Mouse (Mus musculus) heart, adult 18-20 months (tissue): ENCODE results near the gene Igsf8. TPM values are rescaled to one million over a fixed set of nuclear protein-coding genes. Genes with fewer than 3 reads are reported as not detected.
"Not testable (repeated sequence)": the region's sequence is repeated elsewhere in the genome, so short reads cannot be mapped to it uniquely, and the experiment has no call there.

Source experiments
- DNase-seq, 2 experiments: peaks; one replicate each; pipeline ENCODE4 v3.0.0; 2021 to 2022; ENCODE audit warnings: mixed read lengths in 1 of 2
- long read RNA-seq, 2 experiments: library from polyadenylated mRNA; stranded (forward); transcript quantifications; one replicate each; pipeline ENCODE4 v2.0.0; 2021
- total RNA-seq, 2 experiments: library from RNA; stranded (reverse); gene quantifications; 2 replicates each; pipeline ENCODE4 v1.2.3; 2021

Gene Igsf8
- total RNA-seq: 10 to 100 TPM in 1 of 2 experiments, 1 to 10 TPM in 1; 9.8 to 10.1 TPM
- long read RNA-seq, experiment 1, transcript Igsf8-201 (7 exons, 2,278 nt): major isoform, 11 of 30 reads
- long read RNA-seq, experiment 1, partial matches to known transcripts: 4 of 30 reads
- long read RNA-seq, experiment 1, other reads (novel, unspliced or antisense): 15 of 30 reads
- long read RNA-seq, experiment 2, transcript Igsf8-201 (7 exons, 2,278 nt): major isoform, 6 of 16 reads
- long read RNA-seq, experiment 2, partial matches to known transcripts: 2 of 16 reads
- long read RNA-seq, experiment 2, other reads (novel, unspliced or antisense): 8 of 16 reads

DNA sequence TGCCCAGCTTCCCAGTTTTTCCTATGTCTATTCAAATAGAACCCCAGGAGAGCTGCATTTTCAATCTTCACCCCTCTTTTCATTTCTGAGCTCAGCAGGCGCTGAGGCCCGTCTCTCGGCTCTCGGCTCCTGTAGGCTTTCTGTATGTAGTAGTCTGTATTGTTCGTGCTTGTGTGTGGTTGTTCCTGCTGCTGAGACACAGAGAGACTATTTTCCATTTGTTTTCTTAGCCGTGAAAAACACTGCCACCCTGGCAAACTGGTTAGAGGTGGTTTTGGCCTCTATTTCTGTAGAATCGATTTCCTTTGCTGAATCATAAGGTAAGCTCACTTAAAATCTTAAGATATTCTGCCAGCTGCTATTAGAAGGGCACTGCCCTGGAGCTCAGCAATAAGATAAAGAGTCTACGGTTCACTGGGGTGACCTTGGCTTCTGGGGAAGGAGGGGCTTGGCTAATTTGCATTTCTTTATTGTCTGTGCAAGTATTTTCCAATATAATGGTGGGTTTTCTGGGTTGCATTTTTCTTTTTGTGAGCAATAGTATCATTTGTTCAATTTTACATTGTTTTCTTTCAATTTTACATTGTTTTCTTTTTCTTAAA, at the start of gene Igsf8:
Gene Igsf8 (plus strand): TSS at position 165 of the 602 bp plus-strand sequence.
- no peak for DNase-seq

DNA sequence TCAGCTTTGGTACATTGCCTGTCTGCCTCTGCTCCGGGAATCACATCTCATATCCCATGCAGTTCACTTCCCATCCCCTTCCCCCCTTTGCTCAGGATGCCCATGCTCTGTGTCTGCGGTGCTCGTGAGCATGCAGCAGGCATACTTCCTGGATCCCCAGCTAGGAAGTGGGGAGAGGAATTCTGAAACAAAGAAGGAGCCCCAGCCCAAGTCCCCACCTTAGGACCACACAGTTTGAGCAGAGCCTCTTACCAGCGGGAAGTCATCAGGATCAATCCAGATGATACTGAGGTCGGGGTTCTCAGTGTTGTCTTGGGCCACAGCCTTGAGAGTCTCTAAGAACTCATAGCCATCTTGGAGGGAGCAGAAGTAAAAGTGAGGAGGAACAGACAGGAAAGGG, 48.7 kb upstream of the Igsf8 start:
- no peak for DNase-seq

DNA sequence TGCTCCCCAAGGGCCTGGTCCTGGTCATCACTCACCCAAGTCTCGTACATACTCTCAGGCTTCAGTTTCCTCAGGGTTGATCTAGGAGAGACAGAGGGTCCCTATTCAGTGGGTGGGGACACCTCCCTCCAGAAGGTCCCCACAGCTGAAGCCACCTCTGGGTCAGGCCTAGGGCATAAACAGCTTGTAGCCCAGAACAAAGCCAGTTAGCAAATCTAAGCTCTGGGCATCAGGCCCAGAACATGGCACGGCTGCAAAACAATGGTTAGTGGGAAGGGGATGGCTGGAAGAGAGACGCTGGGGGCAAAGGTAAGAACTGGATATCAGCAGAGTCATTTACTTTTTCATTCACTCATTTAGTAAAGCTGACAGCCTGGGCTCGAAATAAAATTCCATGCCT, 47.7 kb upstream of the Igsf8 start:
- DNase-seq: no peak

DNA sequence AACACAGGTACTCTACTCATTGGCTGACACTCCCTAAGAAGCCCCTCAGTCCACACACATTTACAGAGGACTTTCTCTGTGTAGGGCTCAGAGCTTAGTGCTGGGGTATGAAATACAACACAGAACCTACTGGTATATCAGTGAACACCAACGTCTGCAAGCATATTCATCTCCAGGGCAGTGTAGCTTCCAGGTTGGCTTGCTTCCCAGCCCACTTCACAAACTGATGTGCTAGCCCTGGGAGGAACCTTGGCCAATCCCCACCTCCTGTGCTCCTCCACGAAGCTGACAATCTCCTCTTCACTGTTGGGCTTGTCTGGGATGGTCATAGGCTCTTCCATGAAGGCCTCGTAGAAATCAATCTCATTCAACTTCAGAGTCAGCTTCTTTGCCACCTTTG, 46.7 kb upstream of the Igsf8 start:
- peak; percentile 71 to 79 for DNase-seq

DNA sequence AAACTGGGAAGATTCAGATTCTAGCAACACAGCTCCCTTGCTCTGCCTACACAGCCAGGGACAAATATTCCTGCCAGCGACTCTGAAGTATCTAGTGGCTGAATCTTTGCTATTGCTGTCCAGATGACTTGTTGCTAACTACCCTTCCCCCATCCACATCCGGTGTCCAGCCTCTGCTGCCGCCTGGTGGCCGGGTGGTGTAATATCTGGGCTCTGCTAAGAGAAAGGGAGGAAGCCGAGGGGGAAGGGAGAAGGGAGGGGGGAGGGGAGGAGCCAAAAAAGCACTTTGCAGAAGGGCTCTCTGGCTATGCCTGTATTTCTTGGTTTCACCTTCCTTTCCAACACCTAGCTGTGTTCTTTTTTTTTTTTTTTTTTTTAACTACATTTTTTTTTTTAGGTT, 44.3 kb upstream of the Igsf8 start:
- peak; percentile 97 for DNase-seq

DNA sequence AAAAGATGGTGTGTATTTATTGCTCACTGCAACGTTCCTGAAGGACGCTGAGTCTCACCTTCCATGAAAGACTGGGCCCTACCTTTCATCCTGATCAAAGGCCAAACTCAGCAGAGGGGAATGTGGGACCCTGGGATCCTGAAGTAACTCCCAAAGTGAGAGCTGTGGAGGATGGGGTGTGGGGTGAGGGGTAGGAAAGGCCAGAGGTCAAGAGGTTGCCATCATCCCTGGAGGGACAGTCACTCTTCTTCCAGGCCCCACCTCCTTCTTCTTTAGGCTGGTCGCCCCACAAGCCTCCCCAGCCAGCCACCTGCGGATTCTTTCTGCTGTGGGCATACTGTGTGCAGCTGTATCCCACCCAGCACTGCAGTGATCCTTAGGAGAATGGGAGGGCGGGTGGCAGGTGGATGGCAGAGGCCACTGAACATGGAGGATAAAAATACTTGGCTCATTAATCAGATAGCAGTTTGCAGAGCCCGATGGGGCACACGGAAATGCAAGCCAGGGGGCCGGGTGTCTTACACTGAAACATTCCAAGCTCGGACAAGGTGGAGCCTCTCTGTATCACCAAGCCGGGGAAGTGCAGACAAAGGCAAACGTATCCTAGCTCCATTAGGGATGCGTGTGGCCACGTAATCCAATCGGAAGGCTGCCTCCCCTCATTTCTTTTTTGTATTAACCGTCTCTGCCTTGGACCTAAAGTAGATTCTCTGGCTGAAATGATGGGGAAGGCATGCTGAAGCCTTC, 43.1 kb upstream of the Igsf8 start:
- no peak for DNase-seq

DNA sequence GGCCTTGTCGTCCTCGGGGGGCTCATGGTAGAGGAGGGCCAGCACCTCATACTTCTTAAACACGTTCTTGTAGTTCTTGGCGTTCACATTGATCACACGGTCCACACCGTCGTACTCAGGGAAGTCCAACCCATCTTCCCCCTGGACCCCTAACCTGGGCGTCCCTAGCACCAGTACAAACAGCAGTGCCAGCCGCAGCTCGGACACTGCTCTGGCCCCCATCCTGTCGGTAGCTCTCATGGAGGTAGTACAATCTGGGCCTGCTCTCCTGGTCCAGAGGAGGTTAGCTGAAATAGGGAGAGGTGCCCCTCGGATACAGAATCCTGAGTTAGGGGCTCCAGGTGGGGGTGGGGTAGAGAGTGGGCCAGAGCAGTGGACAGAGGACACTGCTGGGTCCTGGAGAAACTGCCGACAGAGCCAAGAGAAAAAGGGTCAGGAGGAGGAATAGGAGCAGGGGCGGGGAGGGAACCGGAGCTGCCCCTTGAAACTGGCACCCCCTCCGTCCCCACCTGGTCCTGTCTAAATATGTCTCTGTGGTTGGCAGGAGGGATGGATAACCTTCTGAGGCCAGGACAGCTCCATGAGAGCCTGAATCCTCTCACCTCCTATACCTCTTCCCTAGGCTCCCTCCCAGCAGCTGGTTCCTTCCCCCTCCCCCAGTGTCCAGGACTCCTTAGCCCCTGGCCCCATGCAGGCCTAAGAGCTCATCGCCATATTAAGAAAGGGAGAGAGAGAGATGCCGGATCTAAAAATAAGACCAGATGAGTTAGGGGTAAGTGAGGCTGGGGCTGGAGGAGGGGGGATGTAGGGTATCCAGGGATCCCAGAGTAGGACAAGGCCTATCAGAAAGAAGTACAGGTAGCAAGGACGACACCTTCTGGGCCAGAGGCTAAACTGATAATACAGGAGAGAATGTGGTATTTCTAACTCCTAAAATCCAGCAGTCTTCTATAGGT, 41.7 kb upstream of the Igsf8 start, which contains the start of gene Casq1:
Gene Casq1 (minus strand): TSS at position 418 of the 956 bp plus-strand sequence.
- peak in 1 of 2 experiments; percentile 30 for DNase-seq

DNA sequence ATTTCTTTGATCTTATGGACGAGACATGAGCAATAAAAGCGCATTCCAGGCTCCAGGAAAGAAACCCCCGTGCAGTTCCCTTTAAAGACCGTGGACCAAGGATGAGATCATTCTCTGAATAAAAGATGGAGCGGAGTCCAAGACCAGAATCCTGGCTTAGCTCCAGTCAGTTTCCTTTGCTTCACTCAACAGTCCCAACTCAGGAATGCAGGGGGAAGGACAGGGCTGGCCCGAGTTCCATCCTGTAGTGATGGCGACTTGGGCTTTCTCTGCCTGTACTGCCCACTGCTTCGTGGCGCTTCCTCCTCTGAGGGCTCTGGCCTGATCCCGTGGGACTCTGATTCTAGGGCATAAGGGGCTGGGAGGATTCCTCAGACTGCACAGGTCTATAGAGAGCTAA, 41.0 kb upstream of the Igsf8 start:
- DNase-seq: peak; percentile 88 to 94

DNA sequence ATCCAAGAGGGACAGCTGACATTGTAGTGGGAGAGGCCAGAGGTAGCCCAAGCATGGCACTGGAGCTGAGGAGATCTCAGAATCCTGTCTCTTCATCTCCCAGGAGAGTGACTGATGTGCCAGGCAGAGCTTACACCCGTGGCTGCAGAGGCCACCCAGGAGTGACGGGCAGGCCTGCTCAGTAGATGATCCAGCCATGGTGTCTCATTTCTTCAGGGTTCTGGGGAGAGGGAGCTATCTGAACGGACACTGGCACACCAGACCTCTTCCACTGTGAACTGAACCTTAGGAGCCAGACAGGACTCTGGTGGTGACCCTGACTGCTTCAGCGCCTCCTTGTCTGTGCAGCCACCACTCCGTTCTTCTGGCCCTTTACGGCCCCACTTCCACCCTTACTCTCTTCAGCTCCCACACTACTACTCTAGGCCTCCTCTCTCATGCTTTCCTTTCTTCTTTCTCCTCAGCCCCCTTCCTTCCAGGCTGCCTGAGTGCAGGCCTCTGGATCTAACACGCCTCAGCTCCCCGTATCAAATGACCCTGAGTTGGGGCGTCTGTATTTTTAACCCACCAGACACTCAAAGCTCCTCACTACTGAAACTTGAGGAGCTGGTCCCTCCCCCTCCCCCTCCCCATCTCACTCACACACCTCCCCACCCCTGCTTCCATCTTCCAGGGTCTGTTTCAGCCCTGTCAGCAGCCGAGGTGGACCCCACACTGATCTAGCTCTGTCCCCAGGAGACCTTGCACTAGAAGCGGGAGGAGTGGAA, 40.0 kb upstream of the Igsf8 start:
- no peak for DNase-seq

DNA sequence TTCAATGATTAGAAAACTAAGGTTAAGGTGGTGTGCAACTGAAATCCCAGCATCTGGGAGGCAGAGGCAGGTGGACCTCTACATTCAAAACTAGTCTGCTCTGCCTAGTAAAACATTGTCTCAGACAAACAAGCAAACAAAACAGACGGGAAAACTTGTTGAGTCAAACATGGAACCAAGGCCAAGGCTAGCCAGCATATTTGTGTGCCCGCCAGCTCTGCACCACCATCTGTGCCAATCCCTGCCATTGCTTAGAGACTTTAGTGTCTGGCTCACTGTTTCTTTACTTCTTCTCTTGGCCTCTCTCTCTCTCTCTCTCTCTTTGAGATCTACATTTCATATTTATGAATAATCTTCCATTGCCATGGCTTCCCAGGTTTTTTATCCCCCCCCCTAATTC, 33.2 kb upstream of the Igsf8 start:
- DNase-seq: no peak

DNA sequence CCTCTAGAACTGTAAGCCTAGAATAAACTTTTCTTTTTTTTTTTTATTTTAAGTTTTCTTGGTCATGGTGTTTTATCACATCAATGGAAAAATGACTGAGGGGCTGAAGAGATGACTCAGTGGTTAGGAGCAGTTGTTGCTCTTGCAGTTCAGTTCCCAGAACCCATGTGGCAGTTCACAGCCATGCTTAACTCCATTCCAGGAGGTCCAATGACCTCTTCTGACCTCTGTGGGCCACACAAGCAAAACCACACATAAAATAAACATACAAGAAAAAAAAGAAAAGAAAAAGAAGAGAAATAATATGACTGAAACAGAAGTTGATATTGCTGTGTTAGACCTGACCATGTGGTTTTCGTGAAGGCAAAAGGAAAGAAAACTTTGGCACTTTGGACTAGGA, 32.2 kb upstream of the Igsf8 start:
- DNase-seq: no peak

DNA sequence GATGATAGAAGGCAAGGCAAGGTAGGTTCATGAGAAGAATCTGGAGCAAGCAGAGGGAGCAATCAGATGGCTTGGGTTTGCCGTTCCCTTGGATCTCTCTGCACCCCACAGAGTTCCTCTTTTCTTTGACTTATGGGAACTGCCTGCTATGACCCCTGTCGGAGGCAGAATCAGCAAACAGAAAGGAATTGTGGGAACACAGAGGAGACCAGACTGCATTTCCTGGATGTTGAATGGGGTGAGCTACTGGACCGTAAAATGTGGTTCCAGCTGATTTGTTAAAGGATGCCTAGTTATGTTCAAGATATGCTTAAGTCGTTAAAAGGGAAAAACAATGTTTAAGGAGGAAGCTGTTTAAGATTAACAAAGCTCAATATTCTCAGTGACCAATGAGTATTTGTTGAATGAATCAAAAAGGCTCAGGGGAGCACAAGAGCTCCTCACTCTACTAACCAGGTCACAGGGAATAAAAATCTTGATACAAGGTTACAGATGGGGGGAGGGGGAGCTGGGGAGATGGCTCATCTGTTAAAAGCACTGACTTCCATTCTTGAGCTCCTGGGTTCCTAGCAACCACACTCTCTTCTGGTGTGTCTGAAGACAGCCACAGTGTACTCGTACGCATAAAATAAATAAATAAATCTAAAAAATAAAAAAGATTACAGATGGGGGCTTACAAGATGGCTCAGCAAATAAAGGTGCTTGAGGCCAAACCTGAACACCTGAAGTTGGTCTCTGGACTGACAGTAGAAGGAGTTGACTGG, 20.3 kb upstream of the Igsf8 start:
- peak; percentile 12 to 37 for DNase-seq

DNA sequence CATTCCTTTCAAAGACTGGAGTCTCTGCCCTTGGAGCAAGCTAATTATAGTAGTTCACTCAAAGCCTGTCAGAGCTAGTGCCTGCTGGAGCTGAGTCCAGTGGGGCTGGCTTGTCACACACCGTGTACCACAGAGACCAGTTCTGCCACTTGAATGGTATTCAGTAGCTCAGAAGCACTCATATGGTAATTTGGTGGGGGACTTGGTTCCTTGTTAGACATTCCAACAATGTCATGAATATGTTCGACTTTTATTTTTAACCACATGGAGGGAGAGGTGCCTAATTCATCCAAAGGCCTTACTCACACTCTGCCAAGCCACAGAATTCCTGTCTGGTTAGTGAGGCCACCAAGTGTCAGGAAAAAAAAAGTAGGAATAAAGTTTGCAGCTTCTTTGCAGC, 19.0 kb upstream of the Igsf8 start:
- DNase-seq: peak; percentile 52 to 64

DNA sequence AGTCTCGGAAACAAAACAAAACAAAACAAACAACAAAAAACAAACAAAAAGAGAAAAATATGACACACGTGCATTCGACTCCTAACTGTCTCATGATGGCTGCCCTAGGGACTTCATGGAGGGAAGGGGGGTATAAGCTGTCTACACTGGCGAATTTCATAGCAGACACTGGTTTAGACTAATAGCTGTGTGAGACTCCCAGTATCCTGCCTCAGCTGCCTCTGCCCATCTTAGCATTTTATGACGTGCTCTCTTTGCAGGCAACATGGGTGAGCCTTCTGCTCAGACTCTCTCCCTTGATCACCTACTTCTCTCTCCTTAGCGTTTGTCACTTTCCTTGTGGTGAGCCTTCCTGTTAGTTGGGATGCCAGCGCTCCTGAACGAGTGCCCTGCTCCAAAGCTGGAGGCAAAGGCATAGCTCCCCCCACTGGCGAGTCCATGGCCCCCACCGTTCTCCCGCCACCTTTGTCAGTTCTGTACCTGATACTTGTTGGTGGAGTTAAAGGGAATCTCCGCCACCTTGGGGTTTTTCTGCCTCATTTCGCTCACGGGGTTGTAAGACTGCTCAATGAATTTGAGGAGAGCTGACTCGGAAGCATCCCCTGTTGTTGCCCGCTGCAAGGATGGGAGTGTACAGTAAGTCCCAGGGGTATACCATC, 17.8 kb upstream of the Igsf8 start:
- peak in 1 of 2 experiments; percentile 45 for DNase-seq

DNA sequence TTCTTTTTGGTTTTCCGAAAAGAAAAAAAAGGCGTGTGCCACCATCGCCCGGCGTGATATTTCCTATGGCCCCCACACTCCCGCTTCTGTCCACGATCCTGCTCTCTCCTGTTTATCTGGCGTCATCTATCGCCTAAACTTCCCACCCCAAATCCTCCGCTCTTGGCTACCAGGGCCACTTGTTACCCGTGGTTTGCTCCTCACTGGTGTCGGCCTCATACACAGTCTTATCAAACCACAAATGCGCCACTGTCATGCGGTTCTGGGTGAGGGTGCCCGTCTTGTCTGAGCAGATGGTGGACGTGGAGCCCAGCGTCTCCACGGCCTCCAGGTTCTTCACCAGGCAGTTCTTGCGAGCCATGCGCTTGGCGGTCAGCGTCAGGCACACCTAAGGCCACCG, 16.8 kb upstream of the Igsf8 start:
- DNase-seq: not testable (repeated sequence)

DNA sequence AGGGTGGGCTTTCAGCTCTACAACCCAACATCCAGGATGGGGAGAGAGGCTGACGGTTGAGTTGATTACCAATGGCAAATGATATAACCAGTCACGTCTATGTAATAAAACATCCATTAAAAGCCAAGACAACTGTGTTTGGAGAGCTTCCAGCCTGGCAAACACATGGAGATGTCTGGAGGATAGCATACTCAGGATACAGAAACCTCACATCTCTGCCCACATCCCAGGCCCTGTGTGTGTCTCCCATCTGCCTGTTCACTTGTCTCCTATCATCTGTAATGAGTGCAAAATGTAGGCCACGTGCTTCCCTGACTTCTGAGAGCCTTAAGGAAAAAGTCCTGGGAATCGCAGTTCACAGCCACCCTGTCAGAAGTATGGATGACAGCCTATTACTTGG, 14.2 kb upstream of the Igsf8 start:
- DNase-seq: no peak

DNA sequence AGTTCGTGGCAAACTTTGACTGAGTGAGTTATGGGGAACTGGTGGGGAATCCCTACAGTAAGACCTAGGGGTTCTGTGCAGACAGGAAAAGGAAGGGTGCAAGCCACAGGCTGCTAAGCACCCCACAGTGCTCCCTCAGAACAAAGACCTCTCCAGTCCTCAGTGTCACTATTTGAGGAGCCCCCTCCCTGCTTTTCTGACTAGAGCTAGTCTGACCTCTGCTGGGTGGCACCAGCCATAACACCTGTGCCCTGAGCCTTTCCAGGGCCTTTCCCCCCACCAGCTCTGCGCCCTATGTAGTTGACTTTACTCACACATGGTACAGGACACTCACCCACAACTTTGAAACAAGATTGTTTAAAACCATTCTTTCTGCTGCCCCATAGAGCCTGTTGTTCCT, 13.8 kb upstream of the Igsf8 start:
- DNase-seq: peak; percentile 18 to 44

DNA sequence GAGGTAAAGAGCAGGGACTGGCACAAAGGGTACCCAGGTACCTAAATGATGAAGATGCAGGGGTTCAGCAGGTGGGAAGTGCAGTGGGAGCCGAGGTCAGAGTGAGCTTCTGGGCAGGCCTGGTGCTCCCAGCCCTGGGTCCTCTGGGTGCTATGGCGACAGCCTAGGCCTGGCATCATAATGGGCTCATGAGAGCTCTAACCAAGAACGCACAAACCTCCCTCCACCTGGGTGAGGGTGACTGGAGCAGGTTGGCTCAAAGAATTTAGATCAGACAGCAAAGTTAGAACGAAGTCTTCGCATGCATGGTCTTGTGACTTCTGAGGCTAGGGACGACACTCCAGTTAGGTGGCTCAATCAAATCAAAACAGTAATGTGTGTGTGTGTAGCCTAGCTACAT, 3.1 kb upstream of the Igsf8 start, which contains the start of gene Atp1a4:
Gene Atp1a4 (minus strand): TSS at position 101 of the 400 bp plus-strand sequence.
- no peak for DNase-seq

DNA sequence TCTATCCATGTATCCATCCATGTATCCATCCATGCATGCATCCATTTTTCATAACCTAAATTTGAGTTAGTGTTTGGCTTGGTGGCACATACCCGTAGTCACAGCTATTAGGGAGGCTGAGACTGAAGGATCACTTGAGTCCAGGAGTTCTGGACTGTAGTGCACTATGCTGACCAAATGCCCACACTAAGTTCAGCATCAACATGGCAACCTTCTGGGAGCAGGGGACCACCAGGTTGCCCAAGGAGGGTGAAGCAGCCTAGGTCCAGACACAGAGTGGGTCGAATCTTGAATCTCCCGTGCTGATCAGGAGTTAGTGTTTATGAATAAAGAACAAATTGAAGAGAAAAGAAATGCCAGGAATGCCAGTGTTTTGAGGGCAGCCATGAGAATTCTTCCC, 9.8 kb downstream of the Igsf8 start:
- no peak for DNase-seq

DNA sequence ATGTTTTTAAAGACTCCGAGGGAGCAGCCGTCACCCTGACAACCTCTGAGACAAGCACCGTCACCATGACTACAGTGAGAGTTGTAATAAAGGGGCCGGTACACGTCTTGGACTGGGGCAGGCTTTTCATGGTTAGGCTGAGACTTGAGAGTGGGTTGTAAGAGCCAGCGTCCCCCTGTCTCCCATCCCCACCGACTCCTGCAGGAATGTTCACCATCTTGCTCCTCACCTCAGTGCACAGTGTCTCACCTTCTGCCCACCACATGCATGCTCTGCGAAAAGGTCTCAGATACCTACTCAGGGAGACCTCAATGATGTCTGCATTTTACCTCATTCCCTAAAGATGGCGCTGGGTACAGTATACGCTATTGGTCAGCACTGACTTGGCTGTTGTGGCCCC, 10.3 kb downstream of the Igsf8 start:
- no peak for DNase-seq
